Mouse (Mus musculus): ENCODE results near the gene Slco3a1. TPM values are rescaled to one million over a fixed set of nuclear protein-coding genes. Genes with fewer than 3 reads are reported as not detected.
"Not testable (repeated sequence)": the region's sequence is repeated elsewhere in the genome, so short reads cannot be mapped to it uniquely, and the experiment has no call there.

The Slco3a1 gene
- polyA plus RNA-seq, 2 experiments: 0.69 to 1.1 TPM

- Histone ChIP-seq H3K9ac (replicated peaks) (no peak overlapping the region), H3K27me3 (ENCODE audit: control insufficient read depth, insufficient read depth, low read length) (no peaks in the 10 kb centered on the region), H3K4me2 (ENCODE audit: low read depth) (no peak overlapping the region), H3K4me1 (replicated peaks; ENCODE audit: control insufficient read depth in 2 of 2, insufficient read depth in 2 of 2, low read length in 1 of 2) (no peaks in the 10 kb centered on the region), H3K9me3 (ENCODE audit: control insufficient read depth, low read length) (no peaks in the 10 kb centered on the region), H3K36me3 (replicated peaks; ENCODE audit: control insufficient read depth, insufficient read depth, low read depth) (no peaks in the 10 kb centered on the region), H3K4me3 (ENCODE audit: insufficient read depth in 1 of 2, low read depth in 2 of 2, low read length in 2 of 2) (no peak overlapping the region), H3K27ac (no peak overlapping the region)
- ATAC-seq (ENCODE audit: insufficient read depth) (no peak), DNase-seq (ENCODE audit: low read depth in 3 of 3, low spot score in 3 of 3) (no peak)
- TF ChIP-seq EP300 (IDR thresholded peaks at IDR 0.05; ENCODE audit: low read depth) (no peak), CTCF (IDR thresholded peaks at IDR 0.05; ENCODE audit: low read depth) (no peak)
- 57% methylated on average over 4 of the region's 4 CpGs for WGBS (ENCODE audit: insufficient replicate concordance)
Measured at GRCm38 (mm10) chr7:74419706-74420105, 134.9 kb downstream of the Slco3a1 start.

GRCm38 (mm10) chr7:74417009-74417408 is 137.6 kb downstream of the Slco3a1 start:
- no peaks in the 10 kb centered on the region for H3K9me3 ChIP-seq (ENCODE audit: control insufficient read depth, low read length)
- no peaks in the 10 kb centered on the region for H3K36me3 ChIP-seq (replicated peaks; ENCODE audit: control insufficient read depth, insufficient read depth, low read depth)
- DNase-seq (ENCODE audit: low read depth in 3 of 3, low spot score in 3 of 3) (no peak), ATAC-seq (ENCODE audit: insufficient read depth) (no peak)
- H3K9ac ChIP-seq (replicated peaks): no peak overlapping the region
- WGBS (ENCODE audit: insufficient replicate concordance): 61% methylated on average over 6 of the region's 6 CpGs
- H3K4me2 ChIP-seq (ENCODE audit: low read depth): no peak overlapping the region
- no peak overlapping the region for H3K4me3 ChIP-seq (ENCODE audit: insufficient read depth in 1 of 2, low read depth in 2 of 2, low read length in 2 of 2)
- no peak for TF ChIP-seq EP300 (IDR thresholded peaks at IDR 0.05; ENCODE audit: low read depth)
- TF ChIP-seq CTCF (IDR thresholded peaks at IDR 0.05; ENCODE audit: low read depth): no peak
- H3K4me1 ChIP-seq (replicated peaks; ENCODE audit: control insufficient read depth in 2 of 2, insufficient read depth in 2 of 2, low read length in 1 of 2): no peaks in the 10 kb centered on the region
- no peak overlapping the region for H3K27ac ChIP-seq
- no peaks in the 10 kb centered on the region for H3K27me3 ChIP-seq (ENCODE audit: control insufficient read depth, insufficient read depth, low read length)

- Histone ChIP-seq H3K9ac (replicated peaks) (no peak overlapping the region), H3K36me3 (replicated peaks; ENCODE audit: control insufficient read depth, insufficient read depth, low read depth) (no peaks in the 10 kb centered on the region), H3K4me2 (ENCODE audit: low read depth) (no peak overlapping the region), H3K27me3 (ENCODE audit: control insufficient read depth, insufficient read depth, low read length) (no peaks in the 10 kb centered on the region), H3K4me1 (replicated peaks; ENCODE audit: control insufficient read depth in 2 of 2, insufficient read depth in 2 of 2, low read length in 1 of 2) (no peaks in the 10 kb centered on the region), H3K27ac (no peak overlapping the region), H3K9me3 (ENCODE audit: control insufficient read depth, low read length) (no peaks in the 10 kb centered on the region), H3K4me3 (ENCODE audit: insufficient read depth in 1 of 2, low read depth in 2 of 2, low read length in 2 of 2) (no peak overlapping the region)
- no peak for DNase-seq (ENCODE audit: low read depth in 3 of 3, low spot score in 3 of 3)
- no peak for TF ChIP-seq EP300 (IDR thresholded peaks at IDR 0.05; ENCODE audit: low read depth)
- no peak for ATAC-seq (ENCODE audit: insufficient read depth)
- WGBS (ENCODE audit: insufficient replicate concordance): 71% methylated on average over 6 of the region's 6 CpGs
Measured at GRCm38 (mm10) chr7:74415241-74415640, 139.3 kb downstream of the Slco3a1 start.

GRCm38 (mm10) chr7:74413738-74414716 is 140.6 kb downstream of the Slco3a1 start:
- Histone ChIP-seq H3K4me2 (ENCODE audit: low read depth) (no peak overlapping the region), H3K36me3 (replicated peaks; ENCODE audit: control insufficient read depth, insufficient read depth, low read depth) (no peaks in the 10 kb centered on the region), H3K9ac (replicated peaks) (no peak overlapping the region), H3K27me3 (ENCODE audit: control insufficient read depth, insufficient read depth, low read length) (no peaks in the 10 kb centered on the region), H3K9me3 (ENCODE audit: control insufficient read depth, low read length) (no peaks in the 10 kb centered on the region), H3K4me3 (ENCODE audit: insufficient read depth in 1 of 2, low read depth in 2 of 2, low read length in 2 of 2) (no peak overlapping the region), H3K4me1 (replicated peaks; ENCODE audit: control insufficient read depth in 2 of 2, insufficient read depth in 2 of 2, low read length in 1 of 2) (no peaks in the 10 kb centered on the region), H3K27ac (no peak overlapping the region)
- DNase-seq (ENCODE audit: low read depth in 3 of 3, low spot score in 3 of 3) (no peak), ATAC-seq (ENCODE audit: insufficient read depth) (no peak)
- TF ChIP-seq EP300 (IDR thresholded peaks at IDR 0.05; ENCODE audit: low read depth) (no peak), CTCF (IDR thresholded peaks at IDR 0.05; ENCODE audit: low read depth) (no peak)
- WGBS (ENCODE audit: insufficient replicate concordance): 66% methylated on average over 9 of the region's 9 CpGs

- H3K27me3 ChIP-seq (ENCODE audit: control insufficient read depth, insufficient read depth, low read length): no peaks in the 10 kb centered on the region
- H3K4me3 ChIP-seq (ENCODE audit: insufficient read depth in 1 of 2, low read depth in 2 of 2, low read length in 2 of 2): no peak overlapping the region
- H3K36me3 ChIP-seq (replicated peaks; ENCODE audit: control insufficient read depth, insufficient read depth, low read depth): no peaks in the 10 kb centered on the region
- TF ChIP-seq CTCF (IDR thresholded peaks at IDR 0.05; ENCODE audit: low read depth): no peak
- TF ChIP-seq EP300 (IDR thresholded peaks at IDR 0.05; ENCODE audit: low read depth): no peak
- 63% methylated on average over 13 of the region's 13 CpGs for WGBS (ENCODE audit: insufficient replicate concordance)
- H3K4me2 ChIP-seq (ENCODE audit: low read depth): no peak overlapping the region
- H3K27ac ChIP-seq: no peak overlapping the region
- H3K9me3 ChIP-seq (ENCODE audit: control insufficient read depth, low read length): no peaks in the 10 kb centered on the region
- DNase-seq (ENCODE audit: low read depth in 3 of 3, low spot score in 3 of 3): no peak
- no peak for ATAC-seq (ENCODE audit: insufficient read depth)
- no peak overlapping the region for H3K9ac ChIP-seq (replicated peaks)
- H3K4me1 ChIP-seq (replicated peaks; ENCODE audit: control insufficient read depth in 2 of 2, insufficient read depth in 2 of 2, low read length in 1 of 2): no peaks in the 10 kb centered on the region
Measured at GRCm38 (mm10) chr7:74408601-74409323, 145.8 kb downstream of the Slco3a1 start.

- not testable (repeated sequence) for DNase-seq (ENCODE audit: low read depth in 3 of 3, low spot score in 3 of 3); H3K4me3 ChIP-seq (ENCODE audit: insufficient read depth in 1 of 2, low read depth in 2 of 2, low read length in 2 of 2)
Measured at GRCm38 (mm10) chr7:74407851-74408250, 146.7 kb downstream of the Slco3a1 start.

More at GRCm38 (mm10) chr7:74407851-74408250, 146.7 kb downstream of the Slco3a1 start:
- not testable (repeated sequence) for H3K4me1 ChIP-seq (replicated peaks; ENCODE audit: control insufficient read depth in 2 of 2, insufficient read depth in 2 of 2, low read length in 1 of 2); H3K9me3 ChIP-seq (ENCODE audit: control insufficient read depth, low read length); H3K4me2 ChIP-seq (ENCODE audit: low read depth); H3K9ac ChIP-seq (replicated peaks); H3K27me3 ChIP-seq (ENCODE audit: control insufficient read depth, insufficient read depth, low read length); ATAC-seq (ENCODE audit: insufficient read depth); H3K36me3 ChIP-seq (replicated peaks; ENCODE audit: control insufficient read depth, insufficient read depth, low read depth); H3K27ac ChIP-seq
